In genomic region chr5:129669453-129670035, GRCm38 (mm10) we compare ENCODE assay signal across 7 mouse cellular contexts. TPM values are rescaled to one million over a fixed set of nuclear protein-coding genes. Genes with fewer than 3 reads are reported as not detected.
DNase-seq lines count a peak whose midpoint lies in the region; ATAC-seq and TF ChIP-seq lines count a peak whose summit lies in the region.

No protein-coding gene starts in this region.

- peak overlapping the region; percentile 85 for H3K9ac ChIP-seq in forebrain, embryonic 12.5 days
- peak overlapping the region; percentile 90 for H3K9ac ChIP-seq in limb, embryonic 11.5 days (ENCODE audit: low read length)

- H3K4me3 ChIP-seq in C2C12 (ENCODE audit: insufficient read depth, poor library complexity, severe bottlenecking): peak overlapping the region; percentile 76
- peak overlapping the region; percentile 87 for H3K4me3 ChIP-seq in forebrain, embryonic 12.5 days (replicated peaks)
- H3K4me3 ChIP-seq in limb, embryonic 11.5 days (ENCODE audit: low read depth, low read length): peak overlapping the region; percentile 84
- peak overlapping the region; percentile 96 for H3K4me3 ChIP-seq in olfactory bulb, adult 2 months (ENCODE audit: insufficient read depth, low read depth, low read length)

- TF ChIP-seq CTCF in C2C12 (IDR thresholded peaks at IDR 0.05; ENCODE audit: control insufficient read depth, insufficient read depth, insufficient read length): no peak
- no peak for TF ChIP-seq CTCF in olfactory bulb, adult 2 months (IDR thresholded peaks at IDR 0.05; ENCODE audit: insufficient read depth, low read depth, low read length)

- peaks cover 37% of the 10 kb centered on the region for H3K79me2 ChIP-seq in C2C12 (ENCODE audit: control insufficient read depth, insufficient read depth)

- DNase-seq in limb, embryonic 11.5 days (ENCODE audit: low spot score): peak; percentile 21
- no peak for DNase-seq in spleen, postnatal 36 days (ENCODE audit: low spot score in 2 of 2)
- no peak for DNase-seq in cerebellum, adult 18-20 months

- H3K4me1 ChIP-seq in forebrain, embryonic 12.5 days: peaks cover 10% of the 10 kb centered on the region
- H3K4me1 ChIP-seq in limb, embryonic 11.5 days (ENCODE audit: control insufficient read depth, insufficient read depth, low read length): peaks cover 5% of the 10 kb centered on the region
- H3K4me1 ChIP-seq in olfactory bulb, adult 2 months (ENCODE audit: control insufficient read depth, insufficient read depth, low read length): peaks cover 5% of the 10 kb centered on the region

- WGBS in forebrain, embryonic 12.5 days: under 1% methylated on average over 31 of the region's 31 CpGs
- WGBS in limb, embryonic 11.5 days: 1% methylated on average over 31 of the region's 31 CpGs
- under 1% methylated on average over 31 of the region's 31 CpGs for WGBS in olfactory bulb, adult 2 months

- H3K27me3 ChIP-seq in C2C12 (ENCODE audit: control insufficient read depth, insufficient read depth, insufficient read length): no peaks in the 10 kb centered on the region
- no peaks in the 10 kb centered on the region; the same call in 1 of the 2 replicates for H3K27me3 ChIP-seq in forebrain, embryonic 12.5 days
- no peaks in the 10 kb centered on the region for H3K27me3 ChIP-seq in limb, embryonic 11.5 days (ENCODE audit: control insufficient read depth, insufficient read depth, low read length)

- peak overlapping the region; percentile 70 for H3K4me2 ChIP-seq in forebrain, embryonic 12.5 days
- H3K4me2 ChIP-seq in limb, embryonic 11.5 days (ENCODE audit: low read depth, severe bottlenecking): peak overlapping the region; percentile 83

- peaks cover 10% of the 10 kb centered on the region for H3K79me3 ChIP-seq in C2C12 (ENCODE audit: low read depth)

- H3K36me3 ChIP-seq in C2C12 (ENCODE audit: control insufficient read depth, insufficient read depth): no peaks in the 10 kb centered on the region
- no peaks in the 10 kb centered on the region for H3K36me3 ChIP-seq in forebrain, embryonic 12.5 days (replicated peaks)
- H3K36me3 ChIP-seq in limb, embryonic 11.5 days (ENCODE audit: control insufficient read depth, insufficient read depth, low read length): no peaks in the 10 kb centered on the region

- peak overlapping the region; percentile 68 for H3ac ChIP-seq in C2C12 (ENCODE audit: control insufficient read depth, insufficient read length, low read depth)

- H3K27ac ChIP-seq in forebrain, embryonic 12.5 days: no peak overlapping the region
- no peak overlapping the region for H3K27ac ChIP-seq in limb, embryonic 11.5 days (replicated peaks; ENCODE audit: low read depth, low read length)
- peak overlapping the region; percentile 42; the same call in 1 of the 2 replicates for H3K27ac ChIP-seq in olfactory bulb, adult 2 months (ENCODE audit: insufficient read depth, low read depth, low read length)

- TF ChIP-seq POLR2A in olfactory bulb, adult 2 months (IDR thresholded peaks at IDR 0.05; ENCODE audit: insufficient read depth, low read depth, low read length): no peak; the same call in 1 of the 2 replicates

- ATAC-seq in CD4-positive, CD25-positive, alpha-beta regulatory T cell, adult 4 months: peak; percentile 21
- peak; percentile 58 for ATAC-seq in forebrain, embryonic 12.5 days (ENCODE audit: low FRiP score)
- ATAC-seq in limb, embryonic 11.5 days (ENCODE audit: insufficient number of reproducible peaks, low FRiP score, low TSS enrichment, low read depth): peak; percentile 44; the same call in 1 of the 2 replicates

- 0 out of 2 replicates have a peak, but pooled peaks cover 4% of the 10 kb centered on the region for H3K9me3 ChIP-seq in forebrain, embryonic 12.5 days
- H3K9me3 ChIP-seq in limb, embryonic 11.5 days (ENCODE audit: control insufficient read depth, low read length): no peaks in the 10 kb centered on the region

TF ChIP-seq in C2C12, 6 proteins besides CTCF, POLR2A, EP300 and RAD21:
- TF ChIP-seq USF1 (IDR thresholded peaks at IDR 0.05; ENCODE audit: low read depth): no peak
- no peak for TF ChIP-seq FOSL1 (IDR thresholded peaks at IDR 0.05; ENCODE audit: insufficient read depth, low read length, poor library complexity, severe bottlenecking)
- TF ChIP-seq CEBPB (IDR thresholded peaks at IDR 0.05; ENCODE audit: low read depth): no peak
- no peak for TF ChIP-seq MYOD1 (IDR thresholded peaks at IDR 0.05; ENCODE audit: control insufficient read depth, insufficient read length, low read depth)
- no peak for TF ChIP-seq MYOG (IDR thresholded peaks at IDR 0.05; ENCODE audit: control insufficient read depth, extremely low read depth, insufficient read length)
- no peak for TF ChIP-seq MAX (IDR thresholded peaks at IDR 0.05)

RNA-seq across cellular contexts. Expression of gene Zfp11, which starts 0.4 kb away (rescaled TPM):
- polyA plus RNA-seq in C2C12 (2012; fragmentation: generic; extraction: Trizol): 1.2 TPM
- polyA plus RNA-seq in CD4-positive, CD25-positive, alpha-beta regulatory T cell, adult 4 months (2017; shearing (Covaris generic)): 1 to 10 TPM; 2.6 to 3.8 TPM
- 5.6 and 6.3 TPM in 2 replicates for polyA plus RNA-seq in forebrain, embryonic 12.5 days (2016; fragmentation: Nextera tagmentation; extraction: Ambion mirVana)
- 5.7 and 6.1 TPM in 2 replicates for polyA plus RNA-seq in limb, embryonic 11.5 days (2014; fragmentation: Nextera tagmentation; extraction: Ambion mirVana)
- not detected in 2 replicates for polyA plus RNA-seq in olfactory bulb, adult 2 months (2012; ENCODE audit: insufficient read depth, insufficient read length, low replicate concordance, missing spikeins)

RNA-seq across cellular contexts. Expression of gene Sept14, which starts 38.8 kb away (rescaled TPM):
- polyA plus RNA-seq in C2C12 (2012; fragmentation: generic; extraction: Trizol): not detected
- polyA plus RNA-seq in CD4-positive, CD25-positive, alpha-beta regulatory T cell, adult 4 months (2017; shearing (Covaris generic)): not detected
- polyA plus RNA-seq in forebrain, embryonic 12.5 days (2016; fragmentation: Nextera tagmentation; extraction: Ambion mirVana): not detected in 2 replicates
- polyA plus RNA-seq in limb, embryonic 11.5 days (2014; fragmentation: Nextera tagmentation; extraction: Ambion mirVana): not detected in 2 replicates
- not detected in 2 replicates for polyA plus RNA-seq in olfactory bulb, adult 2 months (2012; ENCODE audit: insufficient read depth, insufficient read length, low replicate concordance, missing spikeins)

RNA-seq across cellular contexts. Expression of gene Mrps17, which starts 45.8 kb away (rescaled TPM):
- polyA plus RNA-seq in C2C12 (2012; fragmentation: generic; extraction: Trizol): 146 TPM
- polyA plus RNA-seq in CD4-positive, CD25-positive, alpha-beta regulatory T cell, adult 4 months (2017; shearing (Covaris generic)): 100 to 1,000 TPM; 104 to 138 TPM
- polyA plus RNA-seq in forebrain, embryonic 12.5 days (2016; fragmentation: Nextera tagmentation; extraction: Ambion mirVana): 160 and 166 TPM in 2 replicates
- 189 and 194 TPM in 2 replicates for polyA plus RNA-seq in limb, embryonic 11.5 days (2014; fragmentation: Nextera tagmentation; extraction: Ambion mirVana)
- not detected in 2 replicates for polyA plus RNA-seq in olfactory bulb, adult 2 months (2012; ENCODE audit: insufficient read depth, insufficient read length, low replicate concordance, missing spikeins)

RNA-seq across cellular contexts. Expression of gene Nipsnap2, which starts 55.3 kb away (rescaled TPM):
- polyA plus RNA-seq in C2C12 (2012; fragmentation: generic; extraction: Trizol): 31.9 TPM
- 10 to 100 TPM; 64.4 to 83.3 TPM for polyA plus RNA-seq in CD4-positive, CD25-positive, alpha-beta regulatory T cell, adult 4 months (2017; shearing (Covaris generic))
- 79.0 and 83.1 TPM in 2 replicates for polyA plus RNA-seq in forebrain, embryonic 12.5 days (2016; fragmentation: Nextera tagmentation; extraction: Ambion mirVana)
- polyA plus RNA-seq in limb, embryonic 11.5 days (2014; fragmentation: Nextera tagmentation; extraction: Ambion mirVana): 79.4 and 87.9 TPM in 2 replicates
- not detected in 2 replicates for polyA plus RNA-seq in olfactory bulb, adult 2 months (2012; ENCODE audit: insufficient read depth, insufficient read length, low replicate concordance, missing spikeins)
